Mouse (Mus musculus) large intestine, adult 2 months (tissue): ENCODE data around the gene Sergef. TPM values are rescaled to one million over a fixed set of nuclear protein-coding genes. Genes with fewer than 3 reads are reported as not detected.

ENCODE experiments used
- DNase-seq: peaks from one replicate; pipeline ENCODE4 v3.0.0-alpha.2; 2012; ENCODE audit warnings: low read depth, low spot score
- WGBS: fragments of 180-500 bp; shearing (Covaris S2); methylation state at CpG from one replicate; pipeline ENCODE4 v1.1.7; 2018; 5-methylcytosine and 5-hydroxymethylcytosine counted together
- polyA plus RNA-seq: library from polyadenylated mRNA; depleted of rRNA; stranded (reverse); fragments of >200 nt; gene quantifications from 2 replicates; pipeline ENCODE4 v1.2.3, GENCODE M21; 2012

Gene Sergef
- polyA plus RNA-seq, 1 experiment, result 8.1 TPM

- no peak for DNase-seq
- 81% methylated on average over 5 of the region's 5 CpGs for WGBS
These were observed 123.6 kb downstream of the Sergef start for GRCm38 (mm10) chr7:46515960-46516359.

GRCm38 (mm10) chr7:46514981-46515380, 124.6 kb downstream of the Sergef start:
- DNase-seq, result no peak
- WGBS, result 87% methylated on average over 8 of the region's 8 CpGs

- WGBS, result 86% methylated on average over 8 of the region's 8 CpGs
- no peak for DNase-seq
These were observed 126.0 kb downstream of the Sergef start for GRCm38 (mm10) chr7:46513562-46513961.

GRCm38 (mm10) chr7:46512792-46513191, 126.8 kb downstream of the Sergef start:
- DNase-seq, result no peak
- WGBS, result 81% methylated on average over 5 of the region's 5 CpGs

GRCm38 (mm10) chr7:46510806-46511205, 128.8 kb downstream of the Sergef start:
- WGBS, result 75% methylated on average over 2 of the region's 2 CpGs
- DNase-seq, result no peak

GRCm38 (mm10) chr7:46509391-46510310, 130.0 kb downstream of the Sergef start:
- DNase-seq, result no peak
- WGBS, result 74% methylated on average over 24 of the region's 24 CpGs

GRCm38 (mm10) chr7:46508590-46509318, 130.9 kb downstream of the Sergef start:
- WGBS, result 66% methylated on average over 12 of the region's 12 CpGs
- no peak for DNase-seq

- 62% methylated on average over 4 of the region's 4 CpGs for WGBS
- no peak for DNase-seq
These were observed 135.4 kb downstream of the Sergef start for GRCm38 (mm10) chr7:46504157-46504556.

GRCm38 (mm10) chr7:46502650-46503049, 137.0 kb downstream of the Sergef start:
- no peak for DNase-seq
- WGBS, result 87% methylated on average over 13 of the region's 13 CpGs

GRCm38 (mm10) chr7:46501458-46501857, 138.1 kb downstream of the Sergef start:
- DNase-seq, result no peak
- 69% methylated on average over 2 of the region's 2 CpGs for WGBS

- no peak for DNase-seq
- 86% methylated on average over 4 of the region's 4 CpGs for WGBS
These were observed 140.0 kb downstream of the Sergef start for GRCm38 (mm10) chr7:46499561-46499960.

GRCm38 (mm10) chr7:46492134-46492678, 147.4 kb downstream of the Sergef start:
- 68% methylated on average over 14 of the region's 14 CpGs for WGBS
- DNase-seq, result no peak

GRCm38 (mm10) chr7:46487354-46487753, 152.3 kb downstream of the Sergef start:
- WGBS, result 73% methylated on average over 4 of the region's 4 CpGs

GRCm38 (mm10) chr7:46486761-46487160, 152.8 kb downstream of the Sergef start:
- 86% methylated on average over 5 of the region's 5 CpGs for WGBS
- DNase-seq, result no peak

More at GRCm38 (mm10) chr7:46487354-46487753, 152.3 kb downstream of the Sergef start:
- no peak for DNase-seq

- WGBS, result 73% methylated on average over 6 of the region's 6 CpGs
- DNase-seq, result no peak
These were observed 155.4 kb downstream of the Sergef start for GRCm38 (mm10) chr7:46484223-46484622.

- DNase-seq, result no peak
These were observed 156.6 kb downstream of the Sergef start for GRCm38 (mm10) chr7:46483050-46483449.

GRCm38 (mm10) chr7:46482099-46482531, 157.5 kb downstream of the Sergef start:
- 31% methylated on average over 2 of the region's 2 CpGs for WGBS
- peak; percentile 24 for DNase-seq

More at GRCm38 (mm10) chr7:46483050-46483449, 156.6 kb downstream of the Sergef start:
- 87% methylated on average over 10 of the region's 10 CpGs for WGBS

GRCm38 (mm10) chr7:46479793-46480192, 159.8 kb downstream of the Sergef start:
- 73% methylated on average over 6 of the region's 6 CpGs for WGBS
- no peak for DNase-seq

- DNase-seq, result no peak
- 94% methylated on average over 3 of the region's 3 CpGs for WGBS
These were observed 162.2 kb downstream of the Sergef start for GRCm38 (mm10) chr7:46477456-46477855.

- WGBS, result 82% methylated on average over 5 of the region's 5 CpGs
- no peak for DNase-seq
These were observed 164.1 kb downstream of the Sergef start for GRCm38 (mm10) chr7:46475464-46475863.
